Mouse (Mus musculus): ENCODE measurements at regions not wholly inside any gene's neighbourhood (a gene's known extent, or its start where the extent isn't known, plus 50 kb on each side); places are given as distances from the start of the nearest gene placed in this dataset.

DNA sequence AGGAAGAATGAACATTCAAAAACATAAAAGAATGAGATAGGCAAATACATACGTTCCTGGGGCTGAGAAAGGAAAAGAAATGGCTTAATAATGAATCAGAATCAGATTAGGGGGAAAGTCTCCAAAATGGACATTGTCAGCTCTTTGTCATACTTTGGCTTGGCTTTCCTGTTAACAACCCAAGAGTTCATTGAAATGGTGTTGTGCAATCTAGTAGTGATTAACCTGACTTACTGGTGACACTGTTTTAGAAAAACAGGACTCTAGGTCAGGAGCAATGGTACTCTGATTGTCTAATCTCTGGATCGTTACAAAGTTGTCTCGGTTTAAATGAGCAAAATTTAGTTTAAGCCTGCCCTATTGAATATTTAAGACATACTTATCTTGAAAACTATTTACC, 119.5 kb upstream of the Dph6 start:
- Histone ChIP-seq H3K4me1 (replicated peaks; ENCODE audit: insufficient read depth, low read length) (no peaks in the 10 kb centered on the region), H3K4me2 (ENCODE audit: low read length) (no peak overlapping the region), H3K4me3 (replicated peaks; ENCODE audit: low read depth, low read length) (no peak overlapping the region), H3K27ac (no peak overlapping the region), H3K27me3 (ENCODE audit: insufficient read depth, low read length) (no peaks in the 10 kb centered on the region), H3K9me3 (replicated peaks; ENCODE audit: low read length) (no peaks in the 10 kb centered on the region), H3K9ac (ENCODE audit: low read depth, low read length) (no peak overlapping the region), H3K36me3 (ENCODE audit: insufficient read depth, low read length) (no peaks in the 10 kb centered on the region)
- no peak for TF ChIP-seq CTCF (IDR thresholded peaks at IDR 0.05; ENCODE audit: low read depth)
- DNase-seq (ENCODE audit: low spot score) (no peak), ATAC-seq (replicated peaks; ENCODE audit: low FRiP score, low read depth) (no peak)
- 89% methylated on average over 3 of the region's 3 CpGs for WGBS

DNA sequence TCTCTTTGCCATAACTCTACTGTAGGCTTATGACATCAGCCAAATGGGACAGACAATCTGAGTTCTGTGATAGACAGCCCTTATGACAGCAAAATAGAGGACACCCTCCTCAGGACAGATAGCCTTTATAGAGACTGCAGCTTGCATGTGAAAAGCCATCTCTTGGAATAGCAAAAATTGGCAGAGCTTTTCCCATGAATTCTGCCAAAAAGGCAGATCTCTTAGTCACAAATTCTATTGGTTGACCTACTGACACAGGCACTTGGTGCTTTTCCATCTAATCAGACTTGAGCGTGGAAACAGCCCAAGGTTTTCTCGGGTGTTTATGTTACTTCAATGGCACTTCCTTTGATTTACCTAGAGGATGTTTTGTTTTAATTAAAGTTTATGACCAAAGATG, 120.8 kb upstream of the Dph6 start:
- Histone ChIP-seq H3K4me1 (replicated peaks; ENCODE audit: insufficient read depth, low read length) (no peaks in the 10 kb centered on the region), H3K4me2 (ENCODE audit: low read length) (no peak overlapping the region), H3K9ac (ENCODE audit: low read depth, low read length) (no peak overlapping the region), H3K4me3 (replicated peaks; ENCODE audit: low read depth, low read length) (no peak overlapping the region), H3K27me3 (ENCODE audit: insufficient read depth, low read length) (no peaks in the 10 kb centered on the region), H3K9me3 (replicated peaks; ENCODE audit: low read length) (no peaks in the 10 kb centered on the region), H3K36me3 (ENCODE audit: insufficient read depth, low read length) (no peaks in the 10 kb centered on the region), H3K27ac (no peak overlapping the region)
- WGBS = 21% methylated on average over 2 of the region's 2 CpGs
- no peak for TF ChIP-seq CTCF (IDR thresholded peaks at IDR 0.05; ENCODE audit: low read depth)
- peak; percentile 16 for DNase-seq (ENCODE audit: low spot score)
- ATAC-seq (replicated peaks; ENCODE audit: low FRiP score, low read depth) = no peak

DNA sequence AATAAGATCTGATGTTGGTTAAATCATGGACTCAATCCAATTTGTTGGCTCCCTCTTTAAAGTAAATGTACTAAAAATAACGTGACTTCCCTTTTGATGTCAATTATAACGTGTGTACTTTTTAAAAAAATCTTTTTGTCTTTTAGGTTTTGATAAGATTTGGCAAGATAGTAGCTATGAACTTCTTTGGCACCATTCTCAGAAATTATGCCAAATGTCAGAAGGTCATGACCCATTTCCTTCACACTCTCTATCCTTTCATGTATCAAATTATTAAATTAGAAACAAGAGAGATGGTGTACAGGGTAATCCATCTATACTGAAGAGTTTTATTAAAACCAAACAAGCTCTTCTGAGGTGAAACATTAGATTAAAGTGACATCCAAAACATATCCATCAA, 121.4 kb upstream of the Dph6 start:
- Histone ChIP-seq H3K4me3 (replicated peaks; ENCODE audit: low read depth, low read length) (no peak overlapping the region), H3K9ac (ENCODE audit: low read depth, low read length) (no peak overlapping the region), H3K4me2 (ENCODE audit: low read length) (no peak overlapping the region), H3K4me1 (replicated peaks; ENCODE audit: insufficient read depth, low read length) (no peaks in the 10 kb centered on the region), H3K9me3 (replicated peaks; ENCODE audit: low read length) (no peaks in the 10 kb centered on the region), H3K27ac (no peak overlapping the region), H3K27me3 (ENCODE audit: insufficient read depth, low read length) (no peaks in the 10 kb centered on the region), H3K36me3 (ENCODE audit: insufficient read depth, low read length) (no peaks in the 10 kb centered on the region)
- TF ChIP-seq CTCF (IDR thresholded peaks at IDR 0.05; ENCODE audit: low read depth) = no peak
- WGBS = 31% methylated on average over 2 of the region's 2 CpGs
- DNase-seq (ENCODE audit: low spot score) (peak; percentile 34), ATAC-seq (replicated peaks; ENCODE audit: low FRiP score, low read depth) (no peak)

DNA sequence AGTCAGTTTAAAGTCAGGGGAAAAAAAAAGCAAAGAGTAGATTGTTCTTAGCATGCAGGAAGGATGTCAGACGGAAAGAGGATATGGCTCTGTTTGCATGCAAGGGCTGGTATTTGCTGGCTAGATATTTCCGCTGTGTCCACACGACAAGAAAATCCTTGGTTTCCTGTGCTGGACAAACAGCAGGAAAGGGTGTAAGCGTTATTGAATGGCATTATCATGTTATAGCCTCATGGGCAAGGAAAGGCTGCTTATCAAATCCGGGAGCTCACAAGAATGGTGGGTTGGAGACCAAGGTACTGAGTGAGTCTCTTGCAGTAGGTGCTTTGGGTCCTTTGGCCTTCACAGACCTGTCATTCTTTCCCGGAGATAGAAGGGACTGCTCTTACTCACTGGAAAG, 127.7 kb upstream of the Dph6 start:
- Histone ChIP-seq H3K4me3 (replicated peaks; ENCODE audit: low read depth, low read length) (no peak overlapping the region), H3K27ac (no peak overlapping the region), H3K36me3 (ENCODE audit: insufficient read depth, low read length) (no peaks in the 10 kb centered on the region), H3K9me3 (replicated peaks; ENCODE audit: low read length) (no peaks in the 10 kb centered on the region), H3K4me2 (ENCODE audit: low read length) (no peak overlapping the region), H3K27me3 (ENCODE audit: insufficient read depth, low read length) (no peaks in the 10 kb centered on the region), H3K9ac (ENCODE audit: low read depth, low read length) (no peak overlapping the region), H3K4me1 (replicated peaks; ENCODE audit: insufficient read depth, low read length) (0 out of 2 replicates have a peak, but pooled peaks cover 2% of the 10 kb centered on the region)
- 78% methylated on average over 6 of the region's 6 CpGs for WGBS
- no peak for TF ChIP-seq CTCF (IDR thresholded peaks at IDR 0.05; ENCODE audit: low read depth)
- DNase-seq (ENCODE audit: low spot score) (peak; percentile 55), ATAC-seq (replicated peaks; ENCODE audit: low FRiP score, low read depth) (no peak)

DNA sequence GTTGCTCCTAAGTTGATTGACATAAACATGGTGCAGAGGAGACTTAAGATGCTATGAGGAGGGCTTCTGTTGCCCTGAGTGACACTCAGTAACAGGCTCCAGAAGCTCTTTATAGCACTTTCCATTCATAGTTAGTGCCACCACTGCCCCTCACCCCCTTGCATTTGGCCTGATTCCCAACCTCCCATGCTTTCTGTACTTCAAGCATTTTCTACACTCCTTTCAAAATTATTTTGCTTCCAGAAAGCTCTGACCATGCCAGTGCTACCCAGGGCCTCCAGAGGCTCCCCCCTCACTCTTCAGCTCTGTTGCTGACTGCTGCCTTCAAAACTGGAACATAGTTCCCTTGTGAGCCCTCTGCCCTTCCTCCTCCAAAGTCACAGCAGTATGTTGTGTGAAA, 129.4 kb upstream of the Dph6 start:
- Histone ChIP-seq H3K27me3 (ENCODE audit: insufficient read depth, low read length) (no peaks in the 10 kb centered on the region), H3K4me2 (ENCODE audit: low read length) (no peak overlapping the region), H3K4me3 (replicated peaks; ENCODE audit: low read depth, low read length) (no peak overlapping the region), H3K9ac (ENCODE audit: low read depth, low read length) (no peak overlapping the region), H3K36me3 (ENCODE audit: insufficient read depth, low read length) (no peaks in the 10 kb centered on the region), H3K9me3 (replicated peaks; ENCODE audit: low read length) (no peaks in the 10 kb centered on the region), H3K27ac (no peak overlapping the region), H3K4me1 (replicated peaks; ENCODE audit: insufficient read depth, low read length) (0 out of 2 replicates have a peak, but pooled peaks cover 2% of the 10 kb centered on the region)
- DNase-seq (ENCODE audit: low spot score) (no peak), ATAC-seq (replicated peaks; ENCODE audit: low FRiP score, low read depth) (no peak)
- TF ChIP-seq CTCF (IDR thresholded peaks at IDR 0.05; ENCODE audit: low read depth) = no peak

DNA sequence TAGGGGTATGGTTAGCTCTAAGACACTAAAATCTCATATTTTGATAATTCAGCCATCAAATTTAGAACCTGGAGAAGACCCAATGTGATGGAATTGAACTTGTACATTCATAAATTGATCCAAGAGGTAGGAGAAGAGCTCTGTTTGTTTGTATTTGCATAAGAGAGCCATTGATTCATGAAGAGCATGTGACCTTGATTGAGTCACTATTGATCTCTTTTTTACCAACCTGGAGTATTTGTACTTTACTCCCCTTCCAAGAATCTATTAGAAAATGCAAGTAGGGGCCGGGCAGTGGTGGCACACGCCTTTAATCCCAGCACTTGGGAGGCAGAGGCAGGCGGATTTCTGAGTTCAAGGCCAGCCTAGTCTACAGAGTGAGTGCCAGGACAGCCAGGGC, 133.5 kb upstream of the Dph6 start:
- no peak overlapping the region for H3K9ac ChIP-seq (ENCODE audit: low read depth, low read length)
- no peak overlapping the region for H3K4me2 ChIP-seq (ENCODE audit: low read length)
- DNase-seq (ENCODE audit: low spot score) = no peak
- H3K27ac ChIP-seq = no peak overlapping the region
- 95% methylated on average over 3 of the region's 3 CpGs for WGBS
- ATAC-seq (replicated peaks; ENCODE audit: low FRiP score, low read depth) = no peak
- H3K4me1 ChIP-seq (replicated peaks; ENCODE audit: insufficient read depth, low read length) = 0 out of 2 replicates have a peak, but pooled peaks cover 2% of the 10 kb centered on the region
- H3K27me3 ChIP-seq (ENCODE audit: insufficient read depth, low read length) = no peaks in the 10 kb centered on the region
- TF ChIP-seq CTCF (IDR thresholded peaks at IDR 0.05; ENCODE audit: low read depth) = no peak
- no peaks in the 10 kb centered on the region for H3K36me3 ChIP-seq (ENCODE audit: insufficient read depth, low read length)
- no peaks in the 10 kb centered on the region for H3K9me3 ChIP-seq (replicated peaks; ENCODE audit: low read length)
- no peak overlapping the region for H3K4me3 ChIP-seq (replicated peaks; ENCODE audit: low read depth, low read length)

DNA sequence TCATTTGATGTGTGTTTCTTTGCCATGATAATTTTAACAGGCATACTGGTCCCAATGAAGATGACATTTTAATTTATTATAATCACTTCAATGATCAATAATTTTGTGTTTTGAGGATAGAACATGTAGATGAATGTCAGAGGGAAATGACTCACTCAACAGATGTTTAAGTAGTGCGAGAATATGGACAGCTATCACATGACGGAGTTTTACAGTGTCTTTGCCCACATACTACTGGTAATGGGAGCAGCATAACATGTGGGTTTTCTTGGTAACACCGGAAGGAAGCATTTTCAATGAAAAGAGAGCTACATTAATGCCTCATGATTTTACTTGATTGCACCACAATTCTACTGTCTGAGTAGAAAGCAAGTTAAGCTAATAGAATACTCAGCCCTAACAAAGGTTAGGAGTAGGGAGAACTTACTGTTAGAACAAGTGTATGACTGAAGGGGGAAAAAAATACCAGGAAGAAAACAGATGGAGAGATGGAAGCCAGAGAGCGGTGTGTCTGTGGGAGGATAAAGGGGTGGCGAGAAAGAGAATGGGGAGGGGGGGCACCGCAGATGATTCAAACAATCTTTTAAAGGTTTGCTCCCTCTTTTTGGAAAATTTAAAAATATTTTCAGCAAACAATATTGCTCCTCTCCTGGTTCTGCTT, 142.0 kb upstream of the Dph6 start:
- Histone ChIP-seq H3K4me1 (replicated peaks; ENCODE audit: insufficient read depth, low read length) (no peaks in the 10 kb centered on the region), H3K4me3 (replicated peaks; ENCODE audit: low read depth, low read length) (no peak overlapping the region), H3K36me3 (ENCODE audit: insufficient read depth, low read length) (no peaks in the 10 kb centered on the region), H3K9ac (ENCODE audit: low read depth, low read length) (no peak overlapping the region), H3K27me3 (ENCODE audit: insufficient read depth, low read length) (no peaks in the 10 kb centered on the region), H3K4me2 (ENCODE audit: low read length) (no peak overlapping the region), H3K9me3 (replicated peaks; ENCODE audit: low read length) (no peaks in the 10 kb centered on the region), H3K27ac (no peak overlapping the region)
- DNase-seq (ENCODE audit: low spot score) = no peak
- ATAC-seq (replicated peaks; ENCODE audit: low FRiP score, low read depth) = no peak
- 89% methylated on average over 6 of the region's 6 CpGs for WGBS
- TF ChIP-seq CTCF (IDR thresholded peaks at IDR 0.05; ENCODE audit: low read depth) = no peak
